Mouse (Mus musculus) G1E (cell line): ENCODE results near the gene Galnt4.

Experiments used
- CTCF ChIP-seq: IDR thresholded peaks from 2 replicates; pipeline ENCODE4 v1.5.1; 2012; ENCODE audit warnings: low read depth, low read length, inconsistent platforms, mixed read lengths
- GATA1 ChIP-seq: IDR thresholded peaks from 2 replicates; pipeline ENCODE4 v1.6.1; 2012; ENCODE audit warnings: borderline replicate concordance, low read length, inconsistent platforms, mixed read lengths
- POLR2AphosphoS5 ChIP-seq: IDR thresholded peaks from 2 replicates; pipeline ENCODE4 v1.6.1; 2012; ENCODE audit warnings: low read depth, low read length, inconsistent platforms; ENCODE audit not compliant: insufficient replicate concordance
- TAL1 ChIP-seq: conservative IDR thresholded peaks from 2 replicates; pipeline ENCODE4 v1.6.1; 2012; ENCODE audit warnings: low read depth, low read length, inconsistent platforms, mixed read lengths

DNA sequence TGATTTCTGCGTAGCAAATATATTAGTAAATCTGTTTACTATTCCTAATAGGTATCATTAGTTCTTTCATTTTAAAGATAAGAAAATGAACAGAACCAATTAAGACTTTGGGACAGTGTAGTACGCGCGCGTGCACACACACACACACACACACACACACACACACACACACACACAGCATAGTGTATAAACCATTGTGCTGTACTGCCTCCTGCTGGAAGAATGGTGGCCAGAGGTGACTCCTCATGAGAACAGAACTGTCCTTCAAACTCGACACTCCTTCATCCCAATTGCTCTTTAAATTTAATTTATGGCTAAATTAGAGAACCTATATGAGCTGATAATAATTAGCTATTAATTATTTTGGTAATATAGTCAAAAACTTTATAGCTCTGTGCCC lies 44.1 kb downstream of the Galnt4 start:
- TF ChIP-seq GATA1 (no peak), CTCF (no peak), POLR2AphosphoS5 (no peak), TAL1 (no peak)
